Mouse (Mus musculus) CH12.LX (cell line): ENCODE measurements around the gene Ikzf4. TPM values are rescaled to one million over a fixed set of nuclear protein-coding genes. Genes with fewer than 3 reads are reported as not detected.

Source experiments
- DNase-seq: peaks from one replicate; pipeline ENCODE4 v3.0.0-alpha.2; 2013; ENCODE audit errors: extremely low read depth
- H3K27ac ChIP-seq: 2 replicates; pipeline ENCODE4 v1.5.1; 2012; ENCODE audit warnings: low read depth, mild to moderate bottlenecking, control low read depth, moderate library complexity; ENCODE audit not compliant: insufficient read depth
- H3K27me3 ChIP-seq: replicated peaks from 2 replicates; pipeline ENCODE3; 2012; ENCODE audit warnings: inconsistent platforms
- H3K36me3 ChIP-seq, 2 experiments: replicated peaks in 1 of 2; 2 replicates each; pipeline versions ENCODE3 to v1.6.1; 2012; ENCODE audit warnings: inconsistent platforms in 1 of 2, low read length in 1 of 2, mild to moderate bottlenecking in 1 of 2, mixed read lengths in 1 of 2, moderate library complexity in 1 of 2; ENCODE audit not compliant: control insufficient read depth in 1 of 2, insufficient read depth in 1 of 2
- H3K4me1 ChIP-seq, 2 experiments: 2 replicates each; pipeline ENCODE4 v1.6.1; 2012; ENCODE audit warnings: inconsistent platforms in 1 of 2, moderate library complexity in 1 of 2; ENCODE audit not compliant: insufficient read depth in 2 of 2, control insufficient read depth in 1 of 2
- H3K4me2 ChIP-seq: 2 replicates; pipeline ENCODE4 v1.6.1; 2012; ENCODE audit warnings: low read depth, mild to moderate bottlenecking, control low read depth; ENCODE audit not compliant: poor library complexity, insufficient read depth, severe bottlenecking
- H3K4me3 ChIP-seq, 3 experiments: fragments of 150-350 bp in 1 of 3; sonication (generic) in 1 of 3; replicated peaks in 1 of 3; 2 replicates each; pipeline versions ENCODE3 to v1.5.1; 2011 to 2012; ENCODE audit warnings: low read depth in 2 of 3, low read length in 2 of 3, mild to moderate bottlenecking in 2 of 3, moderate library complexity in 2 of 3, control low read depth in 1 of 3, improper control_type of control experiment in 1 of 3, inconsistent platforms in 1 of 3, mixed read lengths in 1 of 3; ENCODE audit not compliant: poor library complexity in 1 of 3
- H3K79me2 ChIP-seq: replicated peaks from 2 replicates; pipeline ENCODE4 v1.6.1; 2012; ENCODE audit warnings: mild to moderate bottlenecking, moderate library complexity; ENCODE audit not compliant: control insufficient read depth, poor library complexity, insufficient read depth, severe bottlenecking; ENCODE audit errors: extremely low read depth
- H3K9ac ChIP-seq: 2 replicates; pipeline ENCODE4 v1.6.1; 2012; ENCODE audit warnings: low read depth, mild to moderate bottlenecking, control low read depth, moderate library complexity; ENCODE audit not compliant: insufficient read depth
- H3K9me3 ChIP-seq: replicated peaks from 2 replicates; pipeline ENCODE3; 2012; ENCODE audit warnings: low read length, inconsistent platforms, mixed read lengths
- CHD2 ChIP-seq: IDR thresholded peaks from 2 replicates; pipeline ENCODE4 v1.6.1; 2011; ENCODE audit warnings: low read length, improper control_type of control experiment
- ELF1 ChIP-seq: IDR thresholded peaks from 2 replicates; pipeline ENCODE4 v1.6.1; 2014; ENCODE audit warnings: low read depth, mild to moderate bottlenecking, inconsistent platforms, low read length, improper control_type of control experiment
- ETS1 ChIP-seq: conservative IDR thresholded peaks from 2 replicates; pipeline ENCODE4 v1.6.1; 2012; ENCODE audit warnings: low read depth, mild to moderate bottlenecking, inconsistent platforms, low read length, improper control_type of control experiment, moderate library complexity
- IRF4 ChIP-seq: IDR thresholded peaks from 2 replicates; pipeline ENCODE4 v1.6.1; 2014; ENCODE audit warnings: low read depth, mild to moderate bottlenecking, inconsistent platforms, low read length, improper control_type of control experiment
- JUN ChIP-seq: IDR thresholded peaks from 2 replicates; pipeline ENCODE4 v1.6.1; 2011; ENCODE audit warnings: low read depth, mild to moderate bottlenecking, low read length, improper control_type of control experiment, moderate library complexity; ENCODE audit not compliant: insufficient read depth
- KAT2A ChIP-seq: IDR thresholded peaks from 2 replicates; pipeline ENCODE4 v1.6.1; 2012; ENCODE audit warnings: low read length, improper control_type of control experiment, inconsistent platforms; ENCODE audit not compliant: insufficient replicate concordance
- MAX ChIP-seq: IDR thresholded peaks from 2 replicates; pipeline ENCODE4 v1.6.1; 2011; ENCODE audit warnings: low read length, improper control_type of control experiment
- MAZ ChIP-seq: IDR thresholded peaks from 2 replicates; pipeline ENCODE4 v1.6.1; 2012; ENCODE audit warnings: low read depth, mild to moderate bottlenecking, inconsistent platforms, low read length, improper control_type of control experiment, moderate library complexity
- MYC ChIP-seq: IDR thresholded peaks from 2 replicates; pipeline ENCODE4 v1.6.1; 2011; ENCODE audit warnings: low read depth, mild to moderate bottlenecking, improper control_type of control experiment, low read length
- PAX5 ChIP-seq: IDR thresholded peaks from 2 replicates; pipeline ENCODE4 v1.6.1; 2012; ENCODE audit warnings: low read length, inconsistent platforms, mixed read lengths
- POLR2A ChIP-seq: IDR thresholded peaks from 2 replicates; pipeline ENCODE4 v1.6.1; 2011; ENCODE audit warnings: low read depth, mild to moderate bottlenecking, improper control_type of control experiment, low read length
- POLR2AphosphoS2 ChIP-seq: IDR thresholded peaks from 2 replicates; pipeline ENCODE4 v1.6.1; 2011; ENCODE audit warnings: low read depth, low read length, improper control_type of control experiment
- RAD21 ChIP-seq: IDR thresholded peaks from 2 replicates; pipeline ENCODE4 v1.6.1; 2011; ENCODE audit warnings: low read depth, mild to moderate bottlenecking, low read length, improper control_type of control experiment, moderate library complexity
- TBP ChIP-seq: conservative IDR thresholded peaks from 2 replicates; pipeline ENCODE4 v1.6.1; 2011; ENCODE audit warnings: low read depth, low read length, improper control_type of control experiment
- TCF12 ChIP-seq: IDR thresholded peaks from 2 replicates; pipeline ENCODE4 v1.6.1; 2014; ENCODE audit warnings: low read depth, mild to moderate bottlenecking, inconsistent platforms, low read length, improper control_type of control experiment
- UBTF ChIP-seq: IDR thresholded peaks from 2 replicates; pipeline ENCODE4 v1.6.1; 2012; ENCODE audit warnings: low read depth, mild to moderate bottlenecking, inconsistent platforms, low read length, improper control_type of control experiment, moderate library complexity
- USF1 ChIP-seq: IDR thresholded peaks from 2 replicates; pipeline ENCODE4 v1.6.1; 2014; ENCODE audit warnings: low read depth, mild to moderate bottlenecking, inconsistent platforms, low read length, improper control_type of control experiment
- ZC3H11A ChIP-seq: IDR thresholded peaks from 2 replicates; pipeline ENCODE4 v1.6.1; 2012; ENCODE audit warnings: low read depth, mild to moderate bottlenecking, inconsistent platforms, low read length, improper control_type of control experiment
- ZKSCAN1 ChIP-seq: IDR thresholded peaks from 2 replicates; pipeline ENCODE4 v1.6.1; 2012; ENCODE audit warnings: low read depth, inconsistent platforms, low read length, improper control_type of control experiment, borderline replicate concordance
- ZMIZ1 ChIP-seq: IDR thresholded peaks from 2 replicates; pipeline ENCODE4 v1.6.1; 2012; ENCODE audit warnings: low read depth, mild to moderate bottlenecking, inconsistent platforms, low read length, improper control_type of control experiment
- ZNF384 ChIP-seq: IDR thresholded peaks from 2 replicates; pipeline ENCODE4 v1.6.1; 2012; ENCODE audit warnings: low read depth, low read length, improper control_type of control experiment, inconsistent platforms
- dilution Hi-C: fragments of 300-500 bp; cut with MboI; formaldehyde crosslinking; loops from 2 replicates; pipeline ENCODE4 v1.14.3; 2020; ENCODE audit warnings: low sequenced_read_pairs; ENCODE audit not compliant: extremely low pct_unique_long_range_greater_than_20kb, extremely low pct_ligation_motif_present
- in situ Hi-C: fragments of 300-500 bp; cut with MboI; formaldehyde crosslinking; loops from 3 replicates; pipeline ENCODE4 v1.14.3; 2019; ENCODE audit warnings: low sequenced_read_pairs, low pct_ligation_motif_present, low pct_unique_long_range_greater_than_20kb, mixed read lengths
- polyA plus RNA-seq: library from polyadenylated mRNA; unstranded; fragments of >175 nt; gene quantifications from 2 replicates; pipeline ENCODE4 v1.2.1, GENCODE M21; 2012; ENCODE audit warnings: low read depth; ENCODE audit not compliant: insufficient read length
- total RNA-seq, 2 experiments: library from RNA; depleted of rRNA; stranded (reverse); fragments of 300-350 nt in 1 of 2; fragments of >200 nt in 1 of 2; gene quantifications; 2 replicates each; pipeline ENCODE4 v1.2.3; 2012 to 2014

Gene Ikzf4
- total and polyA plus RNA-seq, 3 experiments: 0.08 to 1.5 (median 0.09) TPM

DNA sequence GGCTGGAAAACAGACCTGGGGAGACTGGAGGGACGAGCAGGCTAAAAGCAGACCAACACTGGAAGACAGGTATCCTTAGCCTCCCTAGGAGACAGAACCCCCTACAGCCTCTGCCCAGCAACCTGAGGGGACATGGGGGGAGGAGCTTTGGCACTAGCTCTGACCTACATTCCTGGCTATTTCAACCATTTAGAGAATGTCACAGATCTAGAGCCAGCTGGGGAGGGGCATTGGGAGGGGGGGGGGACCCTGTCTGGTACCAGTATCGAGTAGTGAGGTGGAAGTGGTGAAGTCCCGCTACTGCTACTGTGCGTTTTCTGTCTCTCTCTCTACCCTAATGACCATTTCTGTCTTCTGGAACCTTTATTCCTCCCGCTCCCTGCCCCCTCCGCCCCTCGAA is 3.9 kb downstream of the Ikzf4 start:
- in situ Hi-C loops (no loop called here), dilution Hi-C loops (no loop called here)
- H3K4me2 ChIP-seq: no peak overlapping the region
- H3K27ac ChIP-seq: no peak overlapping the region
- no peaks in the 10 kb centered on the region for H3K9me3 ChIP-seq
- no peaks in the 10 kb centered on the region for H3K79me2 ChIP-seq
- TF ChIP-seq TBP: no peak
- H3K4me1 ChIP-seq: peaks cover 13 to 22% of the 10 kb centered on the region in 2 experiments
- H3K27me3 ChIP-seq: no peaks in the 10 kb centered on the region
- H3K4me3 ChIP-seq: no peak overlapping the region
- DNase-seq: no peak
- H3K36me3 ChIP-seq: peaks cover 0 to 2% of the 10 kb centered on the region in 2 experiments
- H3K9ac ChIP-seq: no peak overlapping the region

DNA sequence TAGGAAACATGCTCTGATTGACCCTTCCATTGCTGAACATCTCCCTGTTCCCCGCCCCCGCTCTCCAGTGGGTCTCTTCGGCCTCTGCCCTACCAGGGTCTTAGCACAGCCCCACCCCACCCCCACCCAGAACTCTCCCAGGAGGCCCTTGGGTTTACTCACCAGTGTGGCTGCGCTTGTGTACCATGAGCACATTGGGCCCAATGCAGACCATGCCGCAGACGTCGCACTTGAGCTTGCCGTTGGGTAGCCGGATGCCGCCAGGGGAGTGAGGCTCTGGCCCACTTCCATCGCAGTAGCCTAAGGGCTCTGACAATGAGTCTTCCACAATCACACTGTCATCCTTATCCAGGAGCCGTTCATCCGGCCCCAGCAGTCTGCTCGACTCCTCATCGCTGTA is 4.9 kb downstream of the Ikzf4 start:
- Histone ChIP-seq H3K27me3 (no peaks in the 10 kb centered on the region), H3K9ac (no peak overlapping the region), H3K4me2 (no peak overlapping the region), H3K4me3 (no peak overlapping the region), H3K36me3 (peaks cover 0 to 2% of the 10 kb centered on the region in 2 experiments)
- dilution Hi-C loops: no loop called here
- no peak for DNase-seq
- in situ Hi-C loops: no loop called here
- TF ChIP-seq IRF4 (no peak), ZC3H11A (no peak), ZKSCAN1 (no peak), POLR2AphosphoS2 (no peak), MAZ (no peak), MYC (no peak), JUN (no peak), ETS1 (no peak), ZMIZ1 (no peak), RAD21 (no peak), USF1 (no peak)
- TF ChIP-seq, all 38 proteins: peak for 0
- Histone ChIP-seq H3K4me1 (peaks cover 10 to 18% of the 10 kb centered on the region in 2 experiments), H3K9me3 (no peaks in the 10 kb centered on the region), H3K79me2 (no peaks in the 10 kb centered on the region), H3K27ac (no peak overlapping the region)

DNA sequence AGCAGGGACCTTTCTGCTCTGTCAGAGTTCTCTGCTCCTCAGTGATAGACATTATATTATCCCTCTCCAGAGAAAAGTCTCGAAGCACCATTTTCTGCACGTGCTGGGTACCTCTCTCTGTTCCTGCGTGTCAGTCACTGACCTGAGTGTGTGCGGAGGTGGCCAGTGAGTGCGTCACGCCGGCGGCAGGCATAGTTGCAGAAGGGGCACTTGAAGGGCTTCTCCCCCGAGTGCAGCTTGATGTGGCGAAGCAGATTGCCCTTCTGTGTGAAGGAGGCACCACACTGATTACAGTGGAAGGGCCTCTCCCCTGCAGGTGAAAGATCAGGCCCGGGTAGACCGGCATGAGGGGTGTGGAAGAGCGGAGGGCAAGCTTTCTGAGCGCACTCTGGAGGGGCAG is 5.8 kb downstream of the Ikzf4 start:
- Histone ChIP-seq H3K9ac (no peak overlapping the region), H3K79me2 (no peaks in the 10 kb centered on the region), H3K27me3 (no peaks in the 10 kb centered on the region), H3K27ac (no peak overlapping the region), H3K4me1 (peaks cover 6 to 12% of the 10 kb centered on the region in 2 experiments), H3K36me3 (peaks cover 0 to 2% of the 10 kb centered on the region in 2 experiments), H3K4me2 (no peak overlapping the region), H3K9me3 (no peaks in the 10 kb centered on the region), H3K4me3 (no peak overlapping the region)
- DNase-seq: no peak
- TF ChIP-seq POLR2A (no peak), ZMIZ1 (no peak), ELF1 (no peak), RAD21 (no peak), ZNF384 (no peak), USF1 (no peak), MYC (no peak), MAX (no peak), UBTF (no peak), TCF12 (no peak), PAX5 (no peak), KAT2A (no peak), CHD2 (no peak)
- dilution Hi-C loops: no loop called here
- in situ Hi-C loops: no loop called here
